Comparison of ENCODE assay signal across 8 mouse cellular contexts in genomic region chr11:102308979-102309378, GRCm38 (mm10). TPM values are rescaled to one million over a fixed set of nuclear protein-coding genes. Genes with fewer than 3 reads are reported as not detected.
DNase-seq lines count a peak whose midpoint lies in the region; ATAC-seq and TF ChIP-seq lines count a peak whose summit lies in the region.

No protein-coding gene starts in this region.

- H3K9ac ChIP-seq in lung, embryonic 15.5 days = 0 out of 2 replicates have a peak overlapping the region, but pooled peaks have one; percentile 4

- peak overlapping the region; percentile 68 for H3K27ac ChIP-seq in lung, embryonic 15.5 days
- no peak overlapping the region; the same call in 1 of the 2 replicates for H3K27ac ChIP-seq in olfactory bulb, adult 2 months (ENCODE audit: insufficient read depth, low read depth, low read length)

- 1% methylated on average over 27 of the region's 27 CpGs for WGBS in lung, embryonic 15.5 days
- WGBS in olfactory bulb, adult 2 months = under 1% methylated on average over 27 of the region's 27 CpGs

- TF ChIP-seq CTCF in olfactory bulb, adult 2 months (IDR thresholded peaks at IDR 0.05; ENCODE audit: insufficient read depth, low read depth, low read length) = peak; percentile 88

- peaks cover 55% of the 10 kb centered on the region for H3K36me3 ChIP-seq in lung, embryonic 15.5 days

- peak; percentile 95 to 96 for ATAC-seq in hematopoietic stem cell, adult 5-6 weeks (replicated peaks in 1 of 2; ENCODE audit: insufficient read depth in 1 of 2, low FRiP score in 2 of 2, low TSS enrichment in 1 of 2, low read depth in 1 of 2, poor library complexity in 2 of 2, severe bottlenecking in 2 of 2)
- ATAC-seq in lung, embryonic 15.5 days (ENCODE audit: borderline replicate concordance, extremely low read depth, low FRiP score, low TSS enrichment) = peak; percentile 93

- peak overlapping the region; percentile 68 for H3K4me2 ChIP-seq in lung, embryonic 15.5 days

- no peaks in the 10 kb centered on the region for H3K27me3 ChIP-seq in lung, embryonic 15.5 days

- DNase-seq in MN1 (ENCODE audit: low spot score) = peak; percentile 96
- DNase-seq in cerebellum, adult 8-10 months = peak; percentile 94
- DNase-seq in forelimb bud, embryonic 11.5 days (ENCODE audit: low read depth, low spot score) = peak; percentile 97
- DNase-seq in layer of hippocampus, adult 9-10 months (ENCODE audit: low spot score) = peak; percentile 94
- DNase-seq in thymus, adult 18-20 months = peak; percentile 89 to 92

- no peaks in the 10 kb centered on the region for H3K9me3 ChIP-seq in lung, embryonic 15.5 days

- H3K4me3 ChIP-seq in lung, embryonic 15.5 days = peak overlapping the region; percentile 41
- H3K4me3 ChIP-seq in olfactory bulb, adult 2 months (ENCODE audit: insufficient read depth, low read depth, low read length) = peak overlapping the region; percentile 15

- peaks cover 25% of the 10 kb centered on the region for H3K4me1 ChIP-seq in lung, embryonic 15.5 days
- peaks cover 19% of the 10 kb centered on the region for H3K4me1 ChIP-seq in olfactory bulb, adult 2 months (ENCODE audit: control insufficient read depth, insufficient read depth, low read length)

- TF ChIP-seq POLR2A in olfactory bulb, adult 2 months (IDR thresholded peaks at IDR 0.05; ENCODE audit: insufficient read depth, low read depth, low read length) = 0 out of 2 replicates have a peak, but pooled peaks have one; percentile 12

RNA-seq across cellular contexts. Expression of gene Ubtf, which starts 10.6 kb away (rescaled TPM):
- 166 and 196 TPM in 2 replicates for total RNA-seq in hematopoietic stem cell, adult 5-6 weeks (2017)
- polyA plus RNA-seq in lung, embryonic 15.5 days (2015; fragmentation: Nextera tagmentation; extraction: Ambion mirVana) = 83.5 and 86.1 TPM in 2 replicates
- polyA plus RNA-seq in olfactory bulb, adult 2 months (2012; ENCODE audit: insufficient read depth, insufficient read length, low replicate concordance, missing spikeins) = 213 TPM in 1 of 2 replicates, not detected in the other

RNA-seq across cellular contexts. Expression of gene Atxn7l3, which starts 12.5 kb away (rescaled TPM):
- total RNA-seq in hematopoietic stem cell, adult 5-6 weeks (2017) = 24.4 and 26.5 TPM in 2 replicates
- polyA plus RNA-seq in lung, embryonic 15.5 days (2015; fragmentation: Nextera tagmentation; extraction: Ambion mirVana) = 13.3 and 13.6 TPM in 2 replicates
- polyA plus RNA-seq in olfactory bulb, adult 2 months (2012; ENCODE audit: insufficient read depth, insufficient read length, low replicate concordance, missing spikeins) = not detected in 2 replicates

RNA-seq across cellular contexts. Expression of gene Tmub2, which starts 24.2 kb away (rescaled TPM):
- total RNA-seq in hematopoietic stem cell, adult 5-6 weeks (2017) = 23.1 and 32.1 TPM in 2 replicates
- polyA plus RNA-seq in lung, embryonic 15.5 days (2015; fragmentation: Nextera tagmentation; extraction: Ambion mirVana) = 48.7 and 51.4 TPM in 2 replicates
- polyA plus RNA-seq in olfactory bulb, adult 2 months (2012; ENCODE audit: insufficient read depth, insufficient read length, low replicate concordance, missing spikeins) = 472 TPM in 1 of 2 replicates, not detected in the other

RNA-seq across cellular contexts. Expression of gene Asb16, which starts 40.4 kb away (rescaled TPM):
- total RNA-seq in hematopoietic stem cell, adult 5-6 weeks (2017) = 1.3 TPM in 1 of 2 replicates, not detected in the other
- 0.09 and 0.10 TPM in 2 replicates for polyA plus RNA-seq in lung, embryonic 15.5 days (2015; fragmentation: Nextera tagmentation; extraction: Ambion mirVana)
- not detected in 2 replicates for polyA plus RNA-seq in olfactory bulb, adult 2 months (2012; ENCODE audit: insufficient read depth, insufficient read length, low replicate concordance, missing spikeins)

RNA-seq across cellular contexts. Expression of gene Slc4a1, which starts 57.0 kb away (rescaled TPM):
- 3.7 and 9.8 TPM in 2 replicates for total RNA-seq in hematopoietic stem cell, adult 5-6 weeks (2017)
- 10.1 and 14.0 TPM in 2 replicates for polyA plus RNA-seq in lung, embryonic 15.5 days (2015; fragmentation: Nextera tagmentation; extraction: Ambion mirVana)
- polyA plus RNA-seq in olfactory bulb, adult 2 months (2012; ENCODE audit: insufficient read depth, insufficient read length, low replicate concordance, missing spikeins) = not detected in 2 replicates
